Comparison of ENCODE assay signal across 9 mouse cellular contexts in genomic region chr4:154141009-154141867, GRCm38 (mm10). TPM values are rescaled to one million over a fixed set of nuclear protein-coding genes. Genes with fewer than 3 reads are reported as not detected.
DNase-seq lines count a peak whose midpoint lies in the region; ATAC-seq and TF ChIP-seq lines count a peak whose summit lies in the region.
"Had no signal": no experiment of that assay in that cellular context is flagged by ENCODE, and none has a peak within 500 bp of the region (broad histone marks: within the 10 kb centered on the region; RNA-seq: fewer than 3 reads in every experiment).

No protein-coding gene starts in this region.

- WGBS in forebrain, postnatal 0 days = 2% methylated on average over 42 of the region's 42 CpGs
- WGBS in midbrain, embryonic 10.5 days = 2% methylated on average over 42 of the region's 42 CpGs

- TF ChIP-seq POLR2A in ES-Bruce4 (IDR thresholded peaks at IDR 0.05; ENCODE audit: insufficient read depth, low read length) = no peak

- H3K4me1 ChIP-seq in ES-Bruce4 (ENCODE audit: control insufficient read depth, insufficient read depth, low read length) = peaks cover 2% of the 10 kb centered on the region
- H3K4me1 ChIP-seq in forebrain, postnatal 0 days (ENCODE audit: insufficient read depth) = 0 out of 2 replicates have a peak, but pooled peaks cover 14% of the 10 kb centered on the region
- H3K4me1 ChIP-seq in midbrain, embryonic 10.5 days = peaks cover 40% of the 10 kb centered on the region

- H3K27ac ChIP-seq in gastrocnemius, adult 2 months = no peak overlapping the region
- no peak overlapping the region for H3K27ac ChIP-seq in ES-Bruce4 (ENCODE audit: insufficient read depth, low read length)
- H3K27ac ChIP-seq in forebrain, postnatal 0 days (ENCODE audit: low read depth, low read length) = no peak overlapping the region
- H3K27ac ChIP-seq in midbrain, embryonic 10.5 days (replicated peaks) = no peak overlapping the region

- peak overlapping the region; percentile 89 for H3K4me3 ChIP-seq in gastrocnemius, adult 2 months
- peak overlapping the region; percentile 47 for H3K4me3 ChIP-seq in ES-Bruce4 (ENCODE audit: low read depth, low read length)
- peak overlapping the region; percentile 17 for H3K4me3 ChIP-seq in forebrain, postnatal 0 days (ENCODE audit: low read depth, low read length)
- H3K4me3 ChIP-seq in midbrain, embryonic 10.5 days = peak overlapping the region; percentile 88

- no peak for DNase-seq in gastrocnemius, adult 2 months
- DNase-seq in gastrocnemius, postnatal 25 days = no peak
- peak; percentile 21 for DNase-seq in forebrain, postnatal 0 days
- DNase-seq in midbrain, embryonic 10.5 days (ENCODE audit: low spot score) = peak; percentile 48
- DNase-seq in gastrocnemius, postnatal 4 days (ENCODE audit: low spot score in 2 of 2) = no peak
- no peak for DNase-seq in spleen, postnatal 14 days (ENCODE audit: low spot score in 2 of 2)
- no peak for DNase-seq in left cerebral cortex, postnatal 14 days (ENCODE audit: low spot score in 2 of 2)

- TF ChIP-seq EP300 in ES-Bruce4 (IDR thresholded peaks at IDR 0.05; ENCODE audit: insufficient read depth, low read depth, low read length) = no peak

- H3K4me2 ChIP-seq in forebrain, postnatal 0 days (ENCODE audit: low read depth) = peak overlapping the region; percentile 81; the same call in 1 of the 2 replicates

- no peaks in the 10 kb centered on the region for H3K9me3 ChIP-seq in ES-Bruce4 (replicated peaks; ENCODE audit: control insufficient read depth, insufficient read depth, low read length, poor library complexity, severe bottlenecking)
- H3K9me3 ChIP-seq in forebrain, postnatal 0 days (ENCODE audit: low read length) = no peaks in the 10 kb centered on the region
- no peaks in the 10 kb centered on the region for H3K9me3 ChIP-seq in midbrain, embryonic 10.5 days (replicated peaks)

- H3K36me3 ChIP-seq in ES-Bruce4 (ENCODE audit: control insufficient read depth, insufficient read depth, low read length, poor library complexity, severe bottlenecking) = no peaks in the 10 kb centered on the region
- no peaks in the 10 kb centered on the region for H3K36me3 ChIP-seq in forebrain, postnatal 0 days (ENCODE audit: insufficient read depth)
- H3K36me3 ChIP-seq in midbrain, embryonic 10.5 days = peaks cover 6% of the 10 kb centered on the region

- no peak overlapping the region for H3K9ac ChIP-seq in ES-Bruce4 (ENCODE audit: low read depth, poor library complexity, severe bottlenecking)
- H3K9ac ChIP-seq in forebrain, postnatal 0 days = no peak overlapping the region

- H3K27me3 ChIP-seq in ES-Bruce4 (ENCODE audit: control insufficient read depth, insufficient read depth, low read length, poor library complexity, severe bottlenecking) = peaks cover 22% of the 10 kb centered on the region
- H3K27me3 ChIP-seq in forebrain, postnatal 0 days (ENCODE audit: insufficient read depth, low read length) = peaks cover 46% of the 10 kb centered on the region
- H3K27me3 ChIP-seq in midbrain, embryonic 10.5 days (ENCODE audit: low read depth, poor library complexity, severe bottlenecking) = peaks cover 72% of the 10 kb centered on the region

- intact Hi-C loops in gastrocnemius, adult 2 months (cut with DNase I) = no loop called here
- intact Hi-C loops in left cerebral cortex, postnatal 14 days (cut with DNase I) = no loop called here

- ATAC-seq in forebrain, postnatal 0 days = no peak

- TF ChIP-seq CTCF in gastrocnemius, adult 2 months (IDR thresholded peaks at IDR 0.05) = no peak
- TF ChIP-seq CTCF in ES-Bruce4 (IDR thresholded peaks at IDR 0.05; ENCODE audit: low read depth, low read length) = no peak
- TF ChIP-seq CTCF in forebrain, postnatal 0 days (IDR thresholded peaks at IDR 0.05; ENCODE audit: low read depth) = no peak

RNA-seq across cellular contexts. Expression of gene Wrap73, which starts 0.9 kb away (rescaled TPM):
- 10 to 100 TPM; 10.6 to 10.8 TPM for total RNA-seq in gastrocnemius, adult 2 months (2021)
- total RNA-seq in gastrocnemius, postnatal 25 days (2021) = 1 to 10 TPM; 7.9 to 9.7 TPM
- polyA plus RNA-seq in ES-Bruce4 (2011; ENCODE audit: insufficient read depth, insufficient read length, low read depth, missing spikeins) = 11.9 and 15.4 TPM in 2 replicates
- 44.1 and 44.4 TPM in 2 replicates for total RNA-seq in forebrain, postnatal 0 days (2014; rRNA removed)
- 37.6 and 42.7 TPM in 2 replicates for polyA plus RNA-seq in forebrain, postnatal 0 days (2015; fragmentation: Nextera tagmentation; extraction: Ambion mirVana)
- polyA plus RNA-seq in midbrain, embryonic 10.5 days (2016; fragmentation: Nextera tagmentation; extraction: Ambion mirVana) = 47.2 and 53.1 TPM in 2 replicates
- total RNA-seq in gastrocnemius, postnatal 4 days (2021) = 10 to 100 TPM; 15.4 to 20.5 TPM
- 10 to 100 TPM; 28.1 to 28.7 TPM for total RNA-seq in left cerebral cortex, postnatal 14 days (2021)

RNA-seq across cellular contexts. Expression of gene Trp73, which starts 1.2 kb away (rescaled TPM):
- not detected for total RNA-seq in gastrocnemius, adult 2 months (2021)
- under 1 TPM in 1 of 2 experiments, not detected in 1; 0.38 TPM for total RNA-seq in gastrocnemius, postnatal 25 days (2021)
- 2.3 and 2.8 TPM in 2 replicates for polyA plus RNA-seq in ES-Bruce4 (2011; ENCODE audit: insufficient read depth, insufficient read length, low read depth, missing spikeins)
- 2.2 and 3.9 TPM in 2 replicates for total RNA-seq in forebrain, postnatal 0 days (2014; rRNA removed)
- polyA plus RNA-seq in forebrain, postnatal 0 days (2015; fragmentation: Nextera tagmentation; extraction: Ambion mirVana) = 3.5 and 4.1 TPM in 2 replicates
- 0.30 and 0.36 TPM in 2 replicates for polyA plus RNA-seq in midbrain, embryonic 10.5 days (2016; fragmentation: Nextera tagmentation; extraction: Ambion mirVana)
- total RNA-seq in gastrocnemius, postnatal 4 days (2021) = under 1 TPM in 1 of 2 experiments, not detected in 1; 0.23 TPM
- under 1 TPM; 0.48 to 0.95 TPM for total RNA-seq in left cerebral cortex, postnatal 14 days (2021)
- total RNA-seq: hematopoietic stem cell, adult 5-6 weeks had no signal

RNA-seq across cellular contexts. Expression of gene Tprgl, which starts 19.2 kb away (rescaled TPM):
- 100 to 1,000 TPM in 1 of 2 experiments, 10 to 100 TPM in 1; 86.9 to 109 TPM for total RNA-seq in gastrocnemius, adult 2 months (2021)
- 10 to 100 TPM; 83.2 to 86.8 TPM for total RNA-seq in gastrocnemius, postnatal 25 days (2021)
- polyA plus RNA-seq in ES-Bruce4 (2011; ENCODE audit: insufficient read depth, insufficient read length, low read depth, missing spikeins) = 66.0 and 68.9 TPM in 2 replicates
- total RNA-seq in forebrain, postnatal 0 days (2014; rRNA removed) = 185 and 202 TPM in 2 replicates
- 223 and 224 TPM in 2 replicates for polyA plus RNA-seq in forebrain, postnatal 0 days (2015; fragmentation: Nextera tagmentation; extraction: Ambion mirVana)
- polyA plus RNA-seq in midbrain, embryonic 10.5 days (2016; fragmentation: Nextera tagmentation; extraction: Ambion mirVana) = 120 and 129 TPM in 2 replicates
- 10 to 100 TPM; 81.6 to 88.5 TPM for total RNA-seq in gastrocnemius, postnatal 4 days (2021)
- 100 to 1,000 TPM; 144 to 149 TPM for total RNA-seq in left cerebral cortex, postnatal 14 days (2021)

RNA-seq across cellular contexts. Expression of gene Megf6, which starts 29.3 kb away (rescaled TPM):
- under 1 TPM; 0.15 to 0.70 TPM for total RNA-seq in gastrocnemius, adult 2 months (2021)
- total RNA-seq in gastrocnemius, postnatal 25 days (2021) = 1 to 10 TPM; 2.1 to 2.2 TPM
- polyA plus RNA-seq in ES-Bruce4 (2011; ENCODE audit: insufficient read depth, insufficient read length, low read depth, missing spikeins) = 3.2 and 3.8 TPM in 2 replicates
- total RNA-seq in forebrain, postnatal 0 days (2014; rRNA removed) = 22.2 and 36.5 TPM in 2 replicates
- 5.6 and 7.7 TPM in 2 replicates for polyA plus RNA-seq in forebrain, postnatal 0 days (2015; fragmentation: Nextera tagmentation; extraction: Ambion mirVana)
- 21.6 and 23.4 TPM in 2 replicates for polyA plus RNA-seq in midbrain, embryonic 10.5 days (2016; fragmentation: Nextera tagmentation; extraction: Ambion mirVana)
- 10 to 100 TPM; 11.3 to 11.6 TPM for total RNA-seq in gastrocnemius, postnatal 4 days (2021)
- 10 to 100 TPM in 1 of 2 experiments, 1 to 10 TPM in 1; 8.4 to 11.2 TPM for total RNA-seq in left cerebral cortex, postnatal 14 days (2021)
- total RNA-seq: hematopoietic stem cell, adult 5-6 weeks had no signal

Comparison
In these comparisons a context has a peak if more than half of its experiments do, and no peak if none do; other contexts are left out.
1. DNase-seq: peak in forebrain, postnatal 0 days (single experiment) and midbrain, embryonic 10.5 days (single experiment); none in gastrocnemius, adult 2 months (single experiment), gastrocnemius, postnatal 25 days (single experiment), gastrocnemius, postnatal 4 days (0 of 2), spleen, postnatal 14 days (0 of 2) and left cerebral cortex, postnatal 14 days (0 of 2).
2. H3K4me3 ChIP-seq: peak in every context shown above with its lines; median percentile 89 in gastrocnemius, adult 2 months; 88 in midbrain, embryonic 10.5 days; 47 in ES-Bruce4; 17 in forebrain, postnatal 0 days.